ENCODE assay signal across 9 mouse cellular contexts in genomic region chr7:65155628-65156513, GRCm38 (mm10). TPM values are rescaled to one million over a fixed set of nuclear protein-coding genes. Genes with fewer than 3 reads are reported as not detected.
A peak's percentile ranks its signal among the peaks of the same experiment; 100 is the strongest.
DNase-seq lines count a peak whose midpoint lies in the region; ATAC-seq lines count a peak whose summit lies in the region.
"Had no signal": no experiment of that assay in that cellular context is flagged by ENCODE, and none has a peak within 500 bp of the region (broad histone marks: within the 10 kb centered on the region; RNA-seq: fewer than 3 reads in every experiment).

No protein-coding gene starts in this region.

- no peak overlapping the region for H3K9ac ChIP-seq in liver, embryonic 15.5 days

- H3K4me3 ChIP-seq in megakaryocyte, embryonic 14.5 days (replicated peaks), result peak overlapping the region; percentile 50
- H3K4me3 ChIP-seq in liver, embryonic 15.5 days (replicated peaks), result peak overlapping the region; percentile 33

- no peak overlapping the region for H3K27ac ChIP-seq in liver, embryonic 15.5 days (replicated peaks)

- no peak for ATAC-seq in megakaryocyte, adult 5-6 weeks (ENCODE audit: poor library complexity, severe bottlenecking)
- no peak for ATAC-seq in liver, embryonic 15.5 days (ENCODE audit: insufficient read depth)

- no peaks in the 10 kb centered on the region for H3K36me3 ChIP-seq in megakaryocyte, embryonic 14.5 days (replicated peaks; ENCODE audit: low read length)
- H3K36me3 ChIP-seq in liver, embryonic 15.5 days (replicated peaks), result no peaks in the 10 kb centered on the region

- H3K9me3 ChIP-seq in megakaryocyte, embryonic 14.5 days, result peaks cover 4% of the 10 kb centered on the region; the same call in 1 of the 2 replicates
- no peaks in the 10 kb centered on the region for H3K9me3 ChIP-seq in liver, embryonic 15.5 days (replicated peaks)

- WGBS in liver, embryonic 15.5 days (ENCODE audit: insufficient replicate concordance), result under 1% methylated on average over 104 of the region's 122 CpGs

- peak; percentile 82 to 83 for DNase-seq in cerebellum, postnatal 10 days
- DNase-seq in frontal cortex, postnatal 36 days (ENCODE audit: low spot score in 2 of 2), result peak; percentile 59 to 62
- peak; percentile 37 for DNase-seq in kidney, postnatal 10 days
- DNase-seq in retina, postnatal 7 days (ENCODE audit: low read depth, low spot score), result peak; percentile 39
- no peak for DNase-seq in c-Kit-positive CD71-positive TER-119-positive erythroid progenitor cells, embryonic 14.5 days (ENCODE audit: low spot score)

- H3K27me3 ChIP-seq in megakaryocyte, embryonic 14.5 days (replicated peaks), result peaks cover 43% of the 10 kb centered on the region
- H3K27me3 ChIP-seq in liver, embryonic 15.5 days, result peaks cover 64% of the 10 kb centered on the region

- H3K4me2 ChIP-seq in liver, embryonic 15.5 days, result peak overlapping the region; percentile 58

- H3K4me1 ChIP-seq in megakaryocyte, embryonic 14.5 days, result peaks cover 4% of the 10 kb centered on the region; the same call in 1 of the 2 replicates
- H3K4me1 ChIP-seq in liver, embryonic 15.5 days (replicated peaks), result no peaks in the 10 kb centered on the region

RNA-seq across cellular contexts. Expression of gene Fam189a1, which starts 0.5 kb away (rescaled TPM):
- polyA plus RNA-seq in megakaryocyte, embryonic 14.5 days (2012; ENCODE audit: insufficient read depth, low replicate concordance), result not detected in 2 replicates
- total RNA-seq in megakaryocyte, adult 5-6 weeks (2015), result not detected in 2 replicates
- total RNA-seq in megakaryocyte, adult 5-6 weeks (2017), result 0.07 TPM in 1 of 2 replicates, not detected in the other
- polyA plus RNA-seq in liver, embryonic 15.5 days (2015; fragmentation: Nextera tagmentation; extraction: Ambion mirVana), result not detected in 2 replicates
- total RNA-seq: liver, adult 2 months had no signal
